Mouse (Mus musculus): ENCODE results near the gene Abca3. TPM values are rescaled to one million over a fixed set of nuclear protein-coding genes. Genes with fewer than 3 reads are reported as not detected.
A peak's percentile ranks its signal among the peaks of the same experiment; 100 is the strongest.

Gene Abca3
- 18.6 and 20.4 TPM in 2 replicates for total RNA-seq (2015)
- total RNA-seq (2017) = 13.8 and 15.5 TPM in 2 replicates

GRCm38 (mm10) chr17:24351760-24352357 is at the start of gene Abca3:
Gene Abca3 (plus strand): TSS chr17:24351950.
- peak; percentile 80 for ATAC-seq (replicated peaks; ENCODE audit: poor library complexity)

- peak; percentile 83 for ATAC-seq (replicated peaks; ENCODE audit: poor library complexity)
These were observed 44.2 kb upstream of the Abca3 start for GRCm38 (mm10) chr17:24307500-24307899.

GRCm38 (mm10) chr17:24320826-24321225 is 30.9 kb upstream of the Abca3 start:
- no peak for ATAC-seq (replicated peaks; ENCODE audit: poor library complexity)

GRCm38 (mm10) chr17:24325051-24325450 is 26.7 kb upstream of the Abca3 start:
- ATAC-seq (replicated peaks; ENCODE audit: poor library complexity) = no peak

- no peak for ATAC-seq (replicated peaks; ENCODE audit: poor library complexity)
These were observed 24.1 kb upstream of the Abca3 start for GRCm38 (mm10) chr17:24327656-24328055.

GRCm38 (mm10) chr17:24344672-24345071 is 7.1 kb upstream of the Abca3 start:
- peak; percentile 90 for ATAC-seq (replicated peaks; ENCODE audit: poor library complexity)

GRCm38 (mm10) chr17:24346831-24347230 is 4.9 kb upstream of the Abca3 start:
- no peak for ATAC-seq (replicated peaks; ENCODE audit: poor library complexity)

- ATAC-seq (replicated peaks; ENCODE audit: poor library complexity) = peak; percentile 9; the same call in 1 of the 2 replicates
These were observed 2.6 kb upstream of the Abca3 start for GRCm38 (mm10) chr17:24349176-24349575.

GRCm38 (mm10) chr17:24350926-24351759 is 607 bp upstream of the Abca3 start, which contains the start of gene Abca17:
Gene Abca17 (minus strand): TSS chr17:24351068.
- ATAC-seq (replicated peaks; ENCODE audit: poor library complexity) = peak; percentile 21

GRCm38 (mm10) chr17:24352370-24353194 is 832 bp downstream of the Abca3 start:
- ATAC-seq (replicated peaks; ENCODE audit: poor library complexity) = no peak

- peak; percentile 52 for ATAC-seq (replicated peaks; ENCODE audit: poor library complexity)
These were observed 2.2 kb downstream of the Abca3 start for GRCm38 (mm10) chr17:24353960-24354359.

- ATAC-seq (replicated peaks; ENCODE audit: poor library complexity) = no peak
These were observed 3.5 kb downstream of the Abca3 start for GRCm38 (mm10) chr17:24355284-24355683.

- ATAC-seq (replicated peaks; ENCODE audit: poor library complexity) = no peak
These were observed 7.3 kb downstream of the Abca3 start for GRCm38 (mm10) chr17:24359006-24359405.

- ATAC-seq (replicated peaks; ENCODE audit: poor library complexity) = peak; percentile 26; the same call in 1 of the 2 replicates
These were observed 8.2 kb downstream of the Abca3 start for GRCm38 (mm10) chr17:24359903-24360302.

- no peak for ATAC-seq (replicated peaks; ENCODE audit: poor library complexity)
These were observed 9.1 kb downstream of the Abca3 start for GRCm38 (mm10) chr17:24360841-24361240.

- ATAC-seq (replicated peaks; ENCODE audit: poor library complexity) = no peak
These were observed 9.5 kb downstream of the Abca3 start for GRCm38 (mm10) chr17:24361291-24361690.

GRCm38 (mm10) chr17:24362527-24362926 is 10.8 kb downstream of the Abca3 start:
- no peak for ATAC-seq (replicated peaks; ENCODE audit: poor library complexity)

- ATAC-seq (replicated peaks; ENCODE audit: poor library complexity) = no peak
These were observed 12.7 kb downstream of the Abca3 start for GRCm38 (mm10) chr17:24364461-24364860.

- no peak for ATAC-seq (replicated peaks; ENCODE audit: poor library complexity)
These were observed 14.1 kb downstream of the Abca3 start for GRCm38 (mm10) chr17:24365863-24366262.

GRCm38 (mm10) chr17:24375094-24375712 is 23.5 kb downstream of the Abca3 start:
- ATAC-seq (replicated peaks; ENCODE audit: poor library complexity) = 0 out of 2 replicates have a peak, but pooled peaks have one; percentile 34

- ATAC-seq (replicated peaks; ENCODE audit: poor library complexity) = peak; percentile 79
These were observed 24.1 kb downstream of the Abca3 start for GRCm38 (mm10) chr17:24375886-24376285.

All from megakaryocyte progenitor cell, adult 5-6 weeks (primary cell).